Mouse (Mus musculus): ENCODE data around the gene Hipk4.
A peak's percentile ranks its signal among the peaks of the same experiment; 100 is the strongest.
"Not testable (repeated sequence)": the region's sequence is repeated elsewhere in the genome, so short reads cannot be mapped to it uniquely, and the experiment has no call there.

Gene Hipk4

GRCm38 (mm10) chr7:27494659-27495367, 28.3 kb upstream of the Hipk4 start:
- DNase-seq (ENCODE audit: inconsistent ontology term), result not testable (repeated sequence)

- no peak for DNase-seq (ENCODE audit: inconsistent ontology term)
Observed at GRCm38 (mm10) chr7:27499036-27499435, 24.0 kb upstream of the Hipk4 start, which contains the start of gene Prx. TSS of gene Prx (plus strand) at chr7:27499324.

- no peak for DNase-seq (ENCODE audit: inconsistent ontology term)
Observed at GRCm38 (mm10) chr7:27501620-27502019, 21.4 kb upstream of the Hipk4 start.

GRCm38 (mm10) chr7:27506765-27507370, 16.2 kb upstream of the Hipk4 start:
- peak; percentile 99 for DNase-seq (ENCODE audit: inconsistent ontology term)

- DNase-seq (ENCODE audit: inconsistent ontology term), result peak; percentile 99
Observed at GRCm38 (mm10) chr7:27507711-27508647, 15.1 kb upstream of the Hipk4 start.

GRCm38 (mm10) chr7:27508648-27509005, 14.4 kb upstream of the Hipk4 start:
- peak; percentile 75 for DNase-seq (ENCODE audit: inconsistent ontology term)

GRCm38 (mm10) chr7:27510809-27511208, 12.3 kb upstream of the Hipk4 start:
- no peak for DNase-seq (ENCODE audit: inconsistent ontology term)

GRCm38 (mm10) chr7:27514961-27515360, 8.1 kb upstream of the Hipk4 start:
- DNase-seq (ENCODE audit: inconsistent ontology term), result no peak

GRCm38 (mm10) chr7:27518314-27518713, 4.8 kb upstream of the Hipk4 start:
- DNase-seq (ENCODE audit: inconsistent ontology term), result no peak

- no peak for DNase-seq (ENCODE audit: inconsistent ontology term)
Observed at GRCm38 (mm10) chr7:27520104-27520503, 3.0 kb upstream of the Hipk4 start.

- no peak for DNase-seq (ENCODE audit: inconsistent ontology term)
Observed at GRCm38 (mm10) chr7:27520599-27520998, 2.5 kb upstream of the Hipk4 start.

GRCm38 (mm10) chr7:27523805-27524204, 738 bp downstream of the Hipk4 start:
- DNase-seq (ENCODE audit: inconsistent ontology term), result no peak

- peak; percentile 65 for DNase-seq (ENCODE audit: inconsistent ontology term)
Observed at GRCm38 (mm10) chr7:27526039-27526827, 3.2 kb downstream of the Hipk4 start.

GRCm38 (mm10) chr7:27529070-27529469, 6.0 kb downstream of the Hipk4 start:
- DNase-seq (ENCODE audit: inconsistent ontology term), result no peak

GRCm38 (mm10) chr7:27530937-27531336, 7.9 kb downstream of the Hipk4 start:
- no peak for DNase-seq (ENCODE audit: inconsistent ontology term)

- DNase-seq (ENCODE audit: inconsistent ontology term), result no peak
Observed at GRCm38 (mm10) chr7:27531707-27532106, 8.6 kb downstream of the Hipk4 start.

- no peak for DNase-seq (ENCODE audit: inconsistent ontology term)
Observed at GRCm38 (mm10) chr7:27532480-27533050, 9.5 kb downstream of the Hipk4 start.

GRCm38 (mm10) chr7:27535386-27535785, 12.3 kb downstream of the Hipk4 start:
- DNase-seq (ENCODE audit: inconsistent ontology term), result no peak

- DNase-seq (ENCODE audit: inconsistent ontology term), result no peak
Observed at GRCm38 (mm10) chr7:27536618-27537017, 13.6 kb downstream of the Hipk4 start.

GRCm38 (mm10) chr7:27537998-27538397, 14.9 kb downstream of the Hipk4 start:
- no peak for DNase-seq (ENCODE audit: inconsistent ontology term)

GRCm38 (mm10) chr7:27538797-27539196, 15.7 kb downstream of the Hipk4 start:
- DNase-seq (ENCODE audit: inconsistent ontology term), result no peak

Measured in Muller cell, postnatal 12 days (primary cell).